Mouse (Mus musculus): Measurements from ENCODE around the gene Akap13. TPM values are rescaled to one million over a fixed set of nuclear protein-coding genes. Genes with fewer than 3 reads are reported as not detected.
"Not testable (repeated sequence)": the region's sequence is repeated elsewhere in the genome, so short reads cannot be mapped to it uniquely, and the experiment has no call there.

Gene Akap13
- polyA plus RNA-seq, 1 experiment: 51.8 TPM

DNA sequence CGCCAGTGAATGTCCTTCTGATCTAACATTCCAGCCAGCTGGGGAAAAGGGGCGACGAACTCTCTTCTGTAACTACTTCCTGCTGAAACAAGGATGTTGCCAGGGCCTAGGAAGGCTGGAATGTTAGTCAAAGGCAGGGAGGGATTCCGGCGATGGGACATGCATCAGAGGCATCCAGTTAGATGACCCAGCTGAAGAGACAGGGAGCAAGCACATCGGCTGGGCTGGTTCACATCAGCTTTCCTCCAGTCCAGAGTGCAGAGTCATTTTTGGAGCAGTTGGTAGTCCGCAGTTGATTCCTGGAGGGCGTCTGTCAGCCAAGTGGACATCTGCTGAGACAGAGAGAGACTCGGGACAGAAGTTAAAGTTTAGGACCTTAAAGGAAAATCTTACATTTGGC is 314.6 kb downstream of the Akap13 start:
- no peaks in the 10 kb centered on the region for H3K4me1 ChIP-seq (ENCODE audit: control insufficient read depth, insufficient read depth, low read length)
- H3K27ac ChIP-seq (ENCODE audit: insufficient read depth, low read length): no peak overlapping the region
- H3K4me3 ChIP-seq (ENCODE audit: insufficient read depth, low read length): no peak overlapping the region
- TF ChIP-seq POLR2A (IDR thresholded peaks at IDR 0.05; ENCODE audit: low read depth, low read length) (no peak), CTCF (IDR thresholded peaks at IDR 0.05; ENCODE audit: borderline replicate concordance, insufficient read depth, low read length) (no peak)

DNA sequence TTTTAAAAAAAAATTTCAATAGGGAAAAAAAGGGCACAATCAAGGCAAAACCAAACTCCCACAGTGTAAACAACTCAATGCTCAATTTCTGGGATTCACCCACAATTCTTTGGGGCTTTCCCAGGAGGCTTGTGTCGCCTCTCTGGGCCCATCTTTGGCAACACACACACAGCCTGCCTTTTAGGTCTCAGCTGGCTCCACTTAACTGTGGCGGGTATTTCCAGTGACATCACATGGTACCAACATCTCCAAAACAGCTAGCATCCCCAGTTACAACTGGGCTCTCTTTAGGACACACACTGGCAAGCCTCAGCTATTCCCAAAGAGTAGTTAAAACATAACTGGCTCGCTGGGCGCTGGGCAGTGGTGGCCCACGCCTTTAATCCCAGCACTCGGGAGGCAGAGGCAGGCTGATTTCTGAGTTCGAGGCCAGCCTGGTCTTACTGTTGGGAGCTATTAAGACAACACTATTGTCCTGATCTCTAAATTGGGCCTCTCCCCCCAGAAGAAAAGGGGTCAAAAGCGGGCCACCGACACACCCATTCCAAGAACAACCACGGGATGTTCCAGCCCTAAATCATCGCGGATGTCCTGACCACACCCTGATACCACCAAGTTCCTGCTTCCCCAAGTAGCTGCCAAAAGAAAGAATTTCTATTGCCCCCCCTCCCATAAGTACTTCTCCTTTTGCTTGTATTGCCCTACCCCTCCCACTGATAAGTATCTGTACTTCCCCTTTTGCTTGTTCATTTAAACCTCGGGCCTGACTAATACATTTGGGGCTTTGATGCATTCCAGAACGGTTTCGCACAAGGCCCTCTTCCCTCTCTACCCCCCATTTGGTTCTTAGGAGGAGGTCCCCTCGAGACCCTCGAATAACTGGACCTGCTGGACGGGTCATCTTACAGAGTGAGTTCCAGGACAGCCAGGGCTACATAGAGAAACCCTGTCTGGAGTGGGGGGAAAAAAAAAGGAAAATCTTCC is 319.1 kb downstream of the Akap13 start:
- not testable (repeated sequence) for H3K4me1 ChIP-seq (ENCODE audit: control insufficient read depth, insufficient read depth, low read length); H3K27ac ChIP-seq (ENCODE audit: insufficient read depth, low read length); H3K4me3 ChIP-seq (ENCODE audit: insufficient read depth, low read length)

- no peak for TF ChIP-seq CTCF (IDR thresholded peaks at IDR 0.05; ENCODE audit: borderline replicate concordance, insufficient read depth, low read length)
- no peak for TF ChIP-seq POLR2A (IDR thresholded peaks at IDR 0.05; ENCODE audit: low read depth, low read length)
- Histone ChIP-seq H3K4me3 (ENCODE audit: insufficient read depth, low read length) (no peak overlapping the region), H3K4me1 (ENCODE audit: control insufficient read depth, insufficient read depth, low read length) (0 out of 2 replicates have a peak, but pooled peaks cover 2% of the 10 kb centered on the region), H3K27ac (ENCODE audit: insufficient read depth, low read length) (no peak overlapping the region)
Observed at GRCm38 (mm10) chr7:75778053-75778452, 322.7 kb downstream of the Akap13 start.

GRCm38 (mm10) chr7:75780812-75781211 is 325.5 kb downstream of the Akap13 start:
- H3K27ac ChIP-seq (ENCODE audit: insufficient read depth, low read length): no peak overlapping the region
- H3K4me3 ChIP-seq (ENCODE audit: insufficient read depth, low read length): peak overlapping the region; percentile 81
- peaks cover 4% of the 10 kb centered on the region; the same call in 1 of the 2 replicates for H3K4me1 ChIP-seq (ENCODE audit: control insufficient read depth, insufficient read depth, low read length)
- TF ChIP-seq CTCF (IDR thresholded peaks at IDR 0.05; ENCODE audit: borderline replicate concordance, insufficient read depth, low read length): no peak
- TF ChIP-seq POLR2A (IDR thresholded peaks at IDR 0.05; ENCODE audit: low read depth, low read length): no peak

- no peak overlapping the region for H3K27ac ChIP-seq (ENCODE audit: insufficient read depth, low read length)
- peaks cover 6% of the 10 kb centered on the region; the same call in 1 of the 2 replicates for H3K4me1 ChIP-seq (ENCODE audit: control insufficient read depth, insufficient read depth, low read length)
- TF ChIP-seq POLR2A (IDR thresholded peaks at IDR 0.05; ENCODE audit: low read depth, low read length) (no peak), CTCF (IDR thresholded peaks at IDR 0.05; ENCODE audit: borderline replicate concordance, insufficient read depth, low read length) (no peak)
- peak overlapping the region; percentile 81 for H3K4me3 ChIP-seq (ENCODE audit: insufficient read depth, low read length)
Observed at GRCm38 (mm10) chr7:75781298-75781947, 326.1 kb downstream of the Akap13 start.

- H3K4me1 ChIP-seq (ENCODE audit: control insufficient read depth, insufficient read depth, low read length): peaks cover 6% of the 10 kb centered on the region; the same call in 1 of the 2 replicates
- H3K27ac ChIP-seq (ENCODE audit: insufficient read depth, low read length): no peak overlapping the region
Observed at GRCm38 (mm10) chr7:75781948-75782722, 326.8 kb downstream of the Akap13 start.

DNA sequence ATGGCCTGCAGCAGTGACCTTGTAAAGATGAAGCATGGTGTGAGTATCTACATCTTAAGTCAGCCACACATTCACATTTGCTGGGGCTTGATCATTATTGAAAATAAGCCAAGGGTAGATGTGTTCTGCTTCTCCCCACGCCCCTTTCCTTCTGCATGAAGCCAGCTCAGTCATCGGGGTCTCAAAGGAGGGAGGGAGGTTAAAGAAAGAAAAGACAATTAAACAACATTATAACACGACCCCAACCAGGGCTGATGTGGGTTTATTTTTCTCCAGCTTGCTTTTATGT is 327.3 kb downstream of the Akap13 start:
- Histone ChIP-seq H3K4me3 (ENCODE audit: insufficient read depth, low read length) (no peak overlapping the region), H3K27ac (ENCODE audit: insufficient read depth, low read length) (no peak overlapping the region), H3K4me1 (ENCODE audit: control insufficient read depth, insufficient read depth, low read length) (peaks cover 6% of the 10 kb centered on the region; the same call in 1 of the 2 replicates)
- TF ChIP-seq CTCF (IDR thresholded peaks at IDR 0.05; ENCODE audit: borderline replicate concordance, insufficient read depth, low read length) (no peak), POLR2A (IDR thresholded peaks at IDR 0.05; ENCODE audit: low read depth, low read length) (no peak)

More at GRCm38 (mm10) chr7:75781948-75782722, 326.8 kb downstream of the Akap13 start:
- peak overlapping the region; percentile 81 for H3K4me3 ChIP-seq (ENCODE audit: insufficient read depth, low read length)
- TF ChIP-seq CTCF (IDR thresholded peaks at IDR 0.05; ENCODE audit: borderline replicate concordance, insufficient read depth, low read length): no peak
- TF ChIP-seq POLR2A (IDR thresholded peaks at IDR 0.05; ENCODE audit: low read depth, low read length): peak; percentile 62

GRCm38 (mm10) chr7:75785388-75786328 is 330.3 kb downstream of the Akap13 start:
- Histone ChIP-seq H3K4me1 (ENCODE audit: control insufficient read depth, insufficient read depth, low read length) (peaks cover 8% of the 10 kb centered on the region; the same call in 1 of the 2 replicates), H3K4me3 (ENCODE audit: insufficient read depth, low read length) (no peak overlapping the region), H3K27ac (ENCODE audit: insufficient read depth, low read length) (peak overlapping the region; percentile 9)
- TF ChIP-seq POLR2A (IDR thresholded peaks at IDR 0.05; ENCODE audit: low read depth, low read length) (no peak), CTCF (IDR thresholded peaks at IDR 0.05; ENCODE audit: borderline replicate concordance, insufficient read depth, low read length) (no peak)
